17 mouse cellular contexts compared by ENCODE assay signal in the genomic region with DNA sequence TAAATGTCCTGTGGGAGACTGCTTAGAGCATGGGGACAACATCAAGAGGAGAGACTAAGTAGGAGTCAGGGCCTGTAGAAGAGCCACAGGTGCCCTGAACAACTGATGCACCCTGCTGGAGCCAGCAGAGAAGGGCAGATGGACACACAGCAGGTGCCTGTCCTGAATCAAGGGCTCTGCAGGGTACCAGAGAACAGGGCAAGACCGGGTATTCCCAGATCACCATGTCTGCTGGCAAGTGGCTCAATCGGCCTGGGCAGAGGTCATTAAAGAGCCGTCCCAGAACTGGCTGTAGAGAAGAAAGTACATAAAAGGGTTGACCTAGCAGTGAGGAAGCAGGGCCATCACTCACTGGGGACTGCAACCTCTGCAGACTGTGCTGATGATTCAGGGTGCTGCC. TPM values are rescaled to one million over a fixed set of nuclear protein-coding genes. Genes with fewer than 3 reads are reported as not detected.
"Had no signal": no experiment of that assay in that cellular context is flagged by ENCODE, and none has a peak within 500 bp of the region (broad histone marks: within the 10 kb centered on the region; RNA-seq: fewer than 3 reads in every experiment).

No protein-coding gene starts in this region.

- H3K9me3 ChIP-seq: limb, embryonic 12.5 days; liver, embryonic 13.5 days; midbrain, embryonic 13.5 days; neural tube, embryonic 15.5 days had no signal

- H3K4me1 ChIP-seq: limb, embryonic 12.5 days; liver, embryonic 13.5 days; midbrain, embryonic 13.5 days; neural tube, embryonic 15.5 days had no signal

- H3K27ac ChIP-seq: limb, embryonic 12.5 days; liver, embryonic 13.5 days; midbrain, embryonic 13.5 days; neural tube, embryonic 15.5 days; stomach, postnatal 0 days had no signal

- H3K36me3 ChIP-seq: limb, embryonic 12.5 days; liver, embryonic 13.5 days; midbrain, embryonic 13.5 days; neural tube, embryonic 15.5 days had no signal

- H3K9ac ChIP-seq: limb, embryonic 12.5 days; liver, embryonic 13.5 days; liver, postnatal 0 days; midbrain, embryonic 13.5 days; neural tube, embryonic 15.5 days had no signal

- ATAC-seq: liver, postnatal 0 days; midbrain, embryonic 13.5 days had no signal

- H3K4me2 ChIP-seq: limb, embryonic 12.5 days; liver, embryonic 13.5 days; midbrain, embryonic 13.5 days; neural tube, embryonic 15.5 days had no signal

- H3K4me3 ChIP-seq: limb, embryonic 12.5 days; liver, embryonic 13.5 days; midbrain, embryonic 13.5 days; neural tube, embryonic 15.5 days had no signal

- DNase-seq: kidney, postnatal 25 days; layer of hippocampus, adult 9-11 months; layer of hippocampus, postnatal 36 days; liver; liver, embryonic 13.5 days; liver, postnatal 0 days; lung, postnatal 36 days; right cerebral cortex, adult 18-20 months; right cerebral cortex, postnatal 25 days; thymus, postnatal 14 days had no signal

RNA-seq across cellular contexts. Expression of a gene that starts 17.0 kb away (rescaled TPM):
- polyA plus RNA-seq: limb, embryonic 12.5 days; liver, embryonic 13.5 days; liver, postnatal 0 days; lung, embryonic 16.5 days; neural tube, embryonic 11.5 days; neural tube, embryonic 15.5 days; small intestine, adult 2 months; stomach, postnatal 0 days had no signal
